Mouse (Mus musculus) CH12.LX (cell line): ENCODE data around the gene Wipi2. TPM values are rescaled to one million over a fixed set of nuclear protein-coding genes. Genes with fewer than 3 reads are reported as not detected.

Experiments
- DNase-seq: peaks from one replicate; pipeline ENCODE4 v3.0.0-alpha.2; 2013; ENCODE audit errors: extremely low read depth
- H3K27ac ChIP-seq: 2 replicates; pipeline ENCODE4 v1.5.1; 2012; ENCODE audit warnings: low read depth, mild to moderate bottlenecking, control low read depth, moderate library complexity; ENCODE audit not compliant: insufficient read depth
- H3K27me3 ChIP-seq: replicated peaks from 2 replicates; pipeline ENCODE3; 2012; ENCODE audit warnings: inconsistent platforms
- H3K36me3 ChIP-seq, 2 experiments: replicated peaks in 1 of 2; 2 replicates each; pipeline versions ENCODE3 to v1.6.1; 2012; ENCODE audit warnings: inconsistent platforms in 1 of 2, low read length in 1 of 2, mild to moderate bottlenecking in 1 of 2, mixed read lengths in 1 of 2, moderate library complexity in 1 of 2; ENCODE audit not compliant: control insufficient read depth in 1 of 2, insufficient read depth in 1 of 2
- H3K4me1 ChIP-seq, 2 experiments: 2 replicates each; pipeline ENCODE4 v1.6.1; 2012; ENCODE audit warnings: inconsistent platforms in 1 of 2, moderate library complexity in 1 of 2; ENCODE audit not compliant: insufficient read depth in 2 of 2, control insufficient read depth in 1 of 2
- H3K4me2 ChIP-seq: 2 replicates; pipeline ENCODE4 v1.6.1; 2012; ENCODE audit warnings: low read depth, mild to moderate bottlenecking, control low read depth; ENCODE audit not compliant: poor library complexity, insufficient read depth, severe bottlenecking
- H3K4me3 ChIP-seq, 3 experiments: fragments of 150-350 bp in 1 of 3; sonication (generic) in 1 of 3; replicated peaks in 1 of 3; 2 replicates each; pipeline versions ENCODE3 to v1.5.1; 2011 to 2012; ENCODE audit warnings: low read depth in 2 of 3, low read length in 2 of 3, mild to moderate bottlenecking in 2 of 3, moderate library complexity in 2 of 3, control low read depth in 1 of 3, improper control_type of control experiment in 1 of 3, inconsistent platforms in 1 of 3, mixed read lengths in 1 of 3; ENCODE audit not compliant: poor library complexity in 1 of 3
- H3K79me2 ChIP-seq: replicated peaks from 2 replicates; pipeline ENCODE4 v1.6.1; 2012; ENCODE audit warnings: mild to moderate bottlenecking, moderate library complexity; ENCODE audit not compliant: control insufficient read depth, poor library complexity, insufficient read depth, severe bottlenecking; ENCODE audit errors: extremely low read depth
- H3K9ac ChIP-seq: 2 replicates; pipeline ENCODE4 v1.6.1; 2012; ENCODE audit warnings: low read depth, mild to moderate bottlenecking, control low read depth, moderate library complexity; ENCODE audit not compliant: insufficient read depth
- H3K9me3 ChIP-seq: replicated peaks from 2 replicates; pipeline ENCODE3; 2012; ENCODE audit warnings: low read length, inconsistent platforms, mixed read lengths
- BHLHE40 ChIP-seq: IDR thresholded peaks from 2 replicates; pipeline ENCODE4 v1.6.1; 2011; ENCODE audit warnings: mild to moderate bottlenecking, low read depth, low read length, improper control_type of control experiment
- CTCF ChIP-seq, 2 experiments: IDR thresholded peaks in 1 of 2; conservative IDR thresholded peaks in 1 of 2; 2 replicates each; pipeline ENCODE4 v1.5.1; 2011 to 2012; ENCODE audit warnings: low read depth in 2 of 2, low read length in 2 of 2, improper control_type of control experiment in 1 of 2, inconsistent platforms in 1 of 2, mild to moderate bottlenecking in 1 of 2, moderate library complexity in 1 of 2
- E2F4 ChIP-seq: IDR thresholded peaks from 2 replicates; pipeline ENCODE4 v1.6.1; 2011; ENCODE audit warnings: low read depth, low read length, improper control_type of control experiment; ENCODE audit not compliant: insufficient replicate concordance
- GABPA ChIP-seq: IDR thresholded peaks from 2 replicates; pipeline ENCODE4 v1.6.1; 2012; ENCODE audit warnings: low read depth, low read length, improper control_type of control experiment, inconsistent platforms; ENCODE audit not compliant: insufficient replicate concordance
- HCFC1 ChIP-seq: IDR thresholded peaks from 2 replicates; pipeline ENCODE4 v1.6.1; 2012; ENCODE audit warnings: low read depth, mild to moderate bottlenecking, inconsistent platforms, low read length, improper control_type of control experiment
- IRF4 ChIP-seq: IDR thresholded peaks from 2 replicates; pipeline ENCODE4 v1.6.1; 2014; ENCODE audit warnings: low read depth, mild to moderate bottlenecking, inconsistent platforms, low read length, improper control_type of control experiment
- JUND ChIP-seq: conservative IDR thresholded peaks from 2 replicates; pipeline ENCODE4 v1.6.1; 2011; ENCODE audit warnings: low read depth, low read length, improper control_type of control experiment
- KAT2A ChIP-seq: IDR thresholded peaks from 2 replicates; pipeline ENCODE4 v1.6.1; 2012; ENCODE audit warnings: low read length, improper control_type of control experiment, inconsistent platforms; ENCODE audit not compliant: insufficient replicate concordance
- MAFK ChIP-seq: IDR thresholded peaks from 2 replicates; pipeline ENCODE4 v1.6.1; 2011; ENCODE audit warnings: low read length, improper control_type of control experiment; ENCODE audit not compliant: insufficient replicate concordance
- MAX ChIP-seq: IDR thresholded peaks from 2 replicates; pipeline ENCODE4 v1.6.1; 2011; ENCODE audit warnings: low read length, improper control_type of control experiment
- MEF2A ChIP-seq: IDR thresholded peaks from 2 replicates; pipeline ENCODE4 v1.6.1; 2014; ENCODE audit warnings: low read depth, mild to moderate bottlenecking, inconsistent platforms, low read length, improper control_type of control experiment, borderline replicate concordance
- NRF1 ChIP-seq: IDR thresholded peaks from 2 replicates; pipeline ENCODE4 v1.6.1; 2014; ENCODE audit warnings: low read depth, mild to moderate bottlenecking, inconsistent platforms, low read length, improper control_type of control experiment, moderate library complexity
- PAX5 ChIP-seq: IDR thresholded peaks from 2 replicates; pipeline ENCODE4 v1.6.1; 2012; ENCODE audit warnings: low read length, inconsistent platforms, mixed read lengths
- POLR2AphosphoS2 ChIP-seq: IDR thresholded peaks from 2 replicates; pipeline ENCODE4 v1.6.1; 2011; ENCODE audit warnings: low read depth, low read length, improper control_type of control experiment
- RCOR1 ChIP-seq: conservative IDR thresholded peaks from 2 replicates; pipeline ENCODE4 v1.6.1; 2012; ENCODE audit warnings: low read depth, mild to moderate bottlenecking, inconsistent platforms, low read length, improper control_type of control experiment
- SIN3A ChIP-seq: IDR thresholded peaks from 2 replicates; pipeline ENCODE4 v1.6.1; 2012; ENCODE audit warnings: low read length, improper control_type of control experiment, inconsistent platforms
- TCF12 ChIP-seq: IDR thresholded peaks from 2 replicates; pipeline ENCODE4 v1.6.1; 2014; ENCODE audit warnings: low read depth, mild to moderate bottlenecking, inconsistent platforms, low read length, improper control_type of control experiment
- UBTF ChIP-seq: IDR thresholded peaks from 2 replicates; pipeline ENCODE4 v1.6.1; 2012; ENCODE audit warnings: low read depth, mild to moderate bottlenecking, inconsistent platforms, low read length, improper control_type of control experiment, moderate library complexity
- USF2 ChIP-seq: conservative IDR thresholded peaks from 2 replicates; pipeline ENCODE4 v1.6.1; 2011; ENCODE audit warnings: low read depth, low read length, improper control_type of control experiment
- ZMIZ1 ChIP-seq: IDR thresholded peaks from 2 replicates; pipeline ENCODE4 v1.6.1; 2012; ENCODE audit warnings: low read depth, mild to moderate bottlenecking, inconsistent platforms, low read length, improper control_type of control experiment
- dilution Hi-C: fragments of 300-500 bp; cut with MboI; formaldehyde crosslinking; loops from 2 replicates; pipeline ENCODE4 v1.14.3; 2020; ENCODE audit warnings: low sequenced_read_pairs; ENCODE audit not compliant: extremely low pct_unique_long_range_greater_than_20kb, extremely low pct_ligation_motif_present
- in situ Hi-C: fragments of 300-500 bp; cut with MboI; formaldehyde crosslinking; loops from 3 replicates; pipeline ENCODE4 v1.14.3; 2019; ENCODE audit warnings: low sequenced_read_pairs, low pct_ligation_motif_present, low pct_unique_long_range_greater_than_20kb, mixed read lengths
- polyA plus RNA-seq: library from polyadenylated mRNA; unstranded; fragments of >175 nt; gene quantifications from 2 replicates; pipeline ENCODE4 v1.2.1, GENCODE M21; 2012; ENCODE audit warnings: low read depth; ENCODE audit not compliant: insufficient read length
- total RNA-seq, 2 experiments: library from RNA; depleted of rRNA; stranded (reverse); fragments of 300-350 nt in 1 of 2; fragments of >200 nt in 1 of 2; gene quantifications; 2 replicates each; pipeline ENCODE4 v1.2.3; 2012 to 2014

The Wipi2 gene
- total and polyA plus RNA-seq, 3 experiments: 38.0 to 47.4 (median 43.4) TPM

GRCm38 (mm10) chr5:142614513-142614912 lies 13.0 kb upstream of the Wipi2 start:
- no peak overlapping the region for H3K4me2 ChIP-seq
- H3K36me3 ChIP-seq: no peaks in the 10 kb centered on the region
- dilution Hi-C loops: no loop called here

DNA sequence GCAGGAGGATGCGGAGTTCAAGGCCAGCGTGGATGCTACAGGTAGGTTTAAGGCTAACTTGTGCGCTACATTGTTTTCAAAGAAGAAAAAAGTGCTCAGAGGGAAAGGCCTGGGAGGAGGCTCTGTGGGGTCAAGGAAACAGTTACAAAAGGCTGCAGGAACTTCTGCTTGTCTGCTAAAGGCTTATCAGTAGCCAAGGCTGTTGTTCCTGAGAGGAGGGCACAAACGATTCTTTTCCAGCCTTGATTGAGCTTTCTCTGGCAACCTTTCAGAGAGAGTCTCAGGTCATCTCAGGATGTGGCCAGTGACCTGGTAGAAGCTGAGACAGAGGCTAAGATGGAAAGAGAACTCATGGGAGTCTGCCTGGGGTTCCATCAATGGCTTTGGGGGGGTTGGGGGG lies 11.9 kb upstream of the Wipi2 start:
- in situ Hi-C loops: loop anchor here (5.0 kb wide), 1 partner anchor 108 kb away; no protein-coding TSS in a partner anchor
- H3K36me3 ChIP-seq: no peaks in the 10 kb centered on the region
- H3K9ac ChIP-seq: no peak overlapping the region
- H3K27ac ChIP-seq: no peak overlapping the region
- peaks cover 63% of the 10 kb centered on the region for H3K27me3 ChIP-seq
- no peaks in the 10 kb centered on the region for H3K4me1 ChIP-seq
- peaks cover 8% of the 10 kb centered on the region for H3K9me3 ChIP-seq
- dilution Hi-C loops: no loop called here
- H3K4me2 ChIP-seq: no peak overlapping the region
- no peak overlapping the region for H3K4me3 ChIP-seq
- DNase-seq: no peak
- TF ChIP-seq BHLHE40 (no peak), MAFK (no peak), NRF1 (no peak), HCFC1 (no peak), PAX5 (no peak), GABPA (no peak), CTCF (conservative IDR thresholded peaks at IDR 0.05 in 1 of 2, IDR thresholded peaks at IDR 0.05 in 1 of 2; ENCODE audit: low read depth in 2 of 2, low read length in 2 of 2) (no peak), E2F4 (no peak)
- no peaks in the 10 kb centered on the region for H3K79me2 ChIP-seq

More at GRCm38 (mm10) chr5:142614513-142614912, 13.0 kb upstream of the Wipi2 start:
- in situ Hi-C loops: no loop called here
- Histone ChIP-seq H3K9ac (no peak overlapping the region), H3K79me2 (no peaks in the 10 kb centered on the region), H3K4me3 (no peak overlapping the region), H3K27ac (no peak overlapping the region), H3K27me3 (peaks cover 72% of the 10 kb centered on the region), H3K9me3 (peaks cover 8% of the 10 kb centered on the region), H3K4me1 (no peaks in the 10 kb centered on the region)
- DNase-seq: no peak
- TF ChIP-seq IRF4 (no peak), TCF12 (no peak), USF2 (no peak), MAX (no peak), SIN3A (no peak), BHLHE40 (no peak), ZMIZ1 (no peak), UBTF (no peak), JUND (no peak), RCOR1 (no peak), MEF2A (no peak), KAT2A (no peak), POLR2AphosphoS2 (no peak)
